Comparison of ENCODE assay signal across 8 mouse cellular contexts in the genomic region with DNA sequence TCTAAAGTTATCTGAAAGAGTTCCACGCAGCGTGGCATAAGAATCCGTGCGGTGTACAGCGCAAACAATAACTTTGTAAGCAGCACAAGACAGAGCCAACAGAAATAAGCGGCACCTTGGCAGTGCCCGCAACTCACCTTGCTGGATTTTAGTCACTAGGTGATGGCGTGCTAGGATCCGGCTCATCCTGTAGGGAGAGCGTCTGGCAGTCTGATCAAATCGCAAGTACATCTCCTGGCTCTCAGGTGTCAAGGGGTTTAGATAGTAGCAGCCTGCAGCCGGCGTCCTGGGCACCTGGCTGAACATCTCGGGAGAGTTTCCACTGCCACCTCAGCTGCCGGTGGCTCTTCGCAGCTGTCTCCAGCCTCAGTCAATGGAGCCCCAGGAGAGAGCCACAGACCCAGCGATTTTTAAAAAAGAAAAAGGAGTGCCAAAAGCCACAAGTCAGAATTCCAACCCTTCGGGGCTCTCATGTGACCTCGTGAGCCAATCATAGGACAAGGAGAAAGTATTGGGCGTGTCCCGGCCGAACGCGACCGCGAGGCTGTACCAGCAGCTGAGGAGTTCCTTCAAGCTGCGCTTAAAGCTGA. TPM values are rescaled to one million over a fixed set of nuclear protein-coding genes. Genes with fewer than 3 reads are reported as not detected.
DNase-seq lines count a peak whose midpoint lies in the region; ATAC-seq and TF ChIP-seq lines count a peak whose summit lies in the region.

No protein-coding gene starts in this region.

- no peaks in the 10 kb centered on the region for H3K36me3 ChIP-seq in embryonic facial prominence, embryonic 14.5 days (ENCODE audit: control insufficient read depth, insufficient read depth, low read length)
- no peaks in the 10 kb centered on the region for H3K36me3 ChIP-seq in heart, embryonic 11.5 days (ENCODE audit: control insufficient read depth, insufficient read depth, low read length)
- no peaks in the 10 kb centered on the region for H3K36me3 ChIP-seq in liver, embryonic 12.5 days
- H3K36me3 ChIP-seq in myocyte (ENCODE audit: control insufficient read depth, insufficient read depth), result peaks cover 6% of the 10 kb centered on the region

- WGBS in embryonic facial prominence, embryonic 14.5 days, result 2% methylated on average over 27 of the region's 27 CpGs
- 2% methylated on average over 27 of the region's 27 CpGs for WGBS in heart, embryonic 11.5 days (ENCODE audit: insufficient replicate concordance)
- 3% methylated on average over 27 of the region's 27 CpGs for WGBS in liver, embryonic 12.5 days (ENCODE audit: insufficient replicate concordance)

- ATAC-seq in embryonic facial prominence, embryonic 14.5 days (ENCODE audit: low read depth), result peak; percentile 96
- peak; percentile 94 for ATAC-seq in heart, embryonic 11.5 days (replicated peaks; ENCODE audit: insufficient number of reproducible peaks, low FRiP score, low TSS enrichment)
- peak; percentile 94 for ATAC-seq in liver, embryonic 12.5 days

- peak overlapping the region; percentile 63 for H3K4me3 ChIP-seq in embryonic facial prominence, embryonic 14.5 days (ENCODE audit: low read depth, low read length)
- peak overlapping the region; percentile 58 for H3K4me3 ChIP-seq in heart, embryonic 11.5 days (ENCODE audit: low read depth, low read length)
- peak overlapping the region; percentile 61 for H3K4me3 ChIP-seq in liver, embryonic 12.5 days
- peak overlapping the region; percentile 76 for H3K4me3 ChIP-seq in myocyte

- peak; percentile 75 for TF ChIP-seq POLR2A in myocyte (IDR thresholded peaks at IDR 0.05; ENCODE audit: insufficient read length, low read depth)

- peak overlapping the region; percentile 31; the same call in 1 of the 2 replicates for H3K27ac ChIP-seq in embryonic facial prominence, embryonic 14.5 days (replicated peaks; ENCODE audit: low read depth, low read length)
- no peak overlapping the region for H3K27ac ChIP-seq in heart, embryonic 11.5 days (ENCODE audit: low read depth, low read length)
- H3K27ac ChIP-seq in liver, embryonic 12.5 days, result no peak overlapping the region

- H3K9ac ChIP-seq in embryonic facial prominence, embryonic 14.5 days (ENCODE audit: low read depth, low read length), result peak overlapping the region; percentile 68
- H3K9ac ChIP-seq in heart, embryonic 11.5 days (ENCODE audit: low read depth, low read length), result peak overlapping the region; percentile 64
- H3K9ac ChIP-seq in liver, embryonic 12.5 days, result peak overlapping the region; percentile 49; the same call in 1 of the 2 replicates

- no peaks in the 10 kb centered on the region for H3K9me3 ChIP-seq in embryonic facial prominence, embryonic 14.5 days (ENCODE audit: control insufficient read depth, low read length)
- no peaks in the 10 kb centered on the region for H3K9me3 ChIP-seq in heart, embryonic 11.5 days (replicated peaks; ENCODE audit: control insufficient read depth, low read length)
- H3K9me3 ChIP-seq in liver, embryonic 12.5 days (replicated peaks), result no peaks in the 10 kb centered on the region

- no peaks in the 10 kb centered on the region for H3K27me3 ChIP-seq in embryonic facial prominence, embryonic 14.5 days (replicated peaks; ENCODE audit: control insufficient read depth, insufficient read depth, low read length)
- no peaks in the 10 kb centered on the region for H3K27me3 ChIP-seq in heart, embryonic 11.5 days (ENCODE audit: control insufficient read depth, insufficient read depth, low read length)
- H3K27me3 ChIP-seq in liver, embryonic 12.5 days (replicated peaks), result no peaks in the 10 kb centered on the region; the same call in 1 of the 2 replicates
- H3K27me3 ChIP-seq in myocyte (ENCODE audit: control insufficient read depth, insufficient read depth, insufficient read length), result no peaks in the 10 kb centered on the region

- peaks cover 11% of the 10 kb centered on the region; the same call in 1 of the 2 replicates for H3K4me1 ChIP-seq in embryonic facial prominence, embryonic 14.5 days (ENCODE audit: control insufficient read depth, insufficient read depth, low read length)
- no peaks in the 10 kb centered on the region for H3K4me1 ChIP-seq in heart, embryonic 11.5 days (ENCODE audit: control insufficient read depth, insufficient read depth, low read length)
- H3K4me1 ChIP-seq in liver, embryonic 12.5 days, result 0 out of 2 replicates have a peak, but pooled peaks cover 6% of the 10 kb centered on the region

- peak overlapping the region; percentile 61 for H3ac ChIP-seq in myocyte (ENCODE audit: control insufficient read depth, insufficient read length)

- peaks cover 51% of the 10 kb centered on the region for H3K79me2 ChIP-seq in myocyte (ENCODE audit: control insufficient read depth, insufficient read depth)

- peak overlapping the region; percentile 83 for H3K4me2 ChIP-seq in embryonic facial prominence, embryonic 14.5 days (ENCODE audit: low read depth, low read length)
- peak overlapping the region; percentile 91 for H3K4me2 ChIP-seq in heart, embryonic 11.5 days
- H3K4me2 ChIP-seq in liver, embryonic 12.5 days, result peak overlapping the region; percentile 78
- H3K4me2 ChIP-seq in myocyte (ENCODE audit: low read depth), result peak overlapping the region; percentile 84

- DNase-seq in cerebellum, postnatal 25 days, result peak; percentile 33 to 45
- DNase-seq in cerebellum, adult 9-11 months, result no peak
- peak; percentile 95 for DNase-seq in embryonic facial prominence, embryonic 14.5 days (ENCODE audit: low spot score)
- DNase-seq in kidney, adult 9 months, result peak; percentile 79
- peak; percentile 45 for DNase-seq in thymus, postnatal 0 days (ENCODE audit: low spot score)

TF ChIP-seq in myocyte, 11 proteins besides CTCF, POLR2A, EP300 and RAD21:
- TF ChIP-seq MYOD1 (IDR thresholded peaks at IDR 0.05; ENCODE audit: control insufficient read depth in 1 of 3, insufficient read length in 2 of 3, low read depth in 2 of 3) (peak; percentile 75 to 80 (median 76)), SRF (IDR thresholded peaks at IDR 0.05; ENCODE audit: control insufficient read depth, insufficient read length, low read depth) (no peak), E2F4 (IDR thresholded peaks at IDR 0.05; ENCODE audit: insufficient read depth) (no peak), REST (IDR thresholded peaks at IDR 0.05; ENCODE audit: insufficient read depth, insufficient read length) (no peak), TCF3 (IDR thresholded peaks at IDR 0.05; ENCODE audit: insufficient read length, low read depth) (peak; percentile 45), TCF12 (IDR thresholded peaks at IDR 0.05; ENCODE audit: insufficient read depth, poor library complexity, severe bottlenecking) (peak; percentile 59), USF1 (IDR thresholded peaks at IDR 0.05; ENCODE audit: low read depth) (peak; percentile 97), POLR2AphosphoS2 (IDR thresholded peaks at IDR 0.05; ENCODE audit: insufficient read length, low read depth) (peak; percentile 72), MAX (IDR thresholded peaks at IDR 0.05; ENCODE audit: low read depth) (no peak), CEBPB (IDR thresholded peaks at IDR 0.05; ENCODE audit: insufficient read depth, poor library complexity, severe bottlenecking) (no peak), MYOG (IDR thresholded peaks at IDR 0.05; ENCODE audit: control insufficient read depth in 1 of 3, insufficient read depth in 1 of 3, insufficient read length in 2 of 3, low read depth in 2 of 3) (peak; percentile 49 to 84 (median 74))

RNA-seq across cellular contexts. Expression of gene Stard13, which starts 43.8 kb away (rescaled TPM):
- polyA plus RNA-seq in embryonic facial prominence, embryonic 14.5 days (2014; fragmentation: Nextera tagmentation; extraction: Ambion mirVana), result 13.3 and 13.6 TPM in 2 replicates
- polyA plus RNA-seq in heart, embryonic 11.5 days (2014; fragmentation: Nextera tagmentation; extraction: Ambion mirVana), result 1.4 and 3.0 TPM in 2 replicates
- polyA plus RNA-seq in liver, embryonic 12.5 days (2016; fragmentation: Nextera tagmentation; extraction: Ambion mirVana), result 1.3 and 1.7 TPM in 2 replicates
- 15.2 TPM for polyA plus RNA-seq in myocyte (2012; fragmentation: generic; extraction: Trizol)
- polyA plus RNA-seq in thymus, postnatal 0 days (2015; fragmentation: Nextera tagmentation; extraction: Ambion mirVana), result 0.98 and 1.1 TPM in 2 replicates
